Mouse (Mus musculus): ENCODE results near the gene Gm20517.

GRCm38 (mm10) chr17:47694503-47695336 lies 83.3 kb downstream of the Gm20517 start, which contains the start of gene Prickle4:
- TF ChIP-seq USF1 (IDR thresholded peaks at IDR 0.05; ENCODE audit: low read depth): no peak
- peak; percentile 91 for TF ChIP-seq CTCF (IDR thresholded peaks at IDR 0.05; ENCODE audit: control insufficient read depth, insufficient read depth, insufficient read length)
- TF ChIP-seq MAX (IDR thresholded peaks at IDR 0.05): no peak
- TF ChIP-seq MYOD1 (IDR thresholded peaks at IDR 0.05; ENCODE audit: control insufficient read depth, insufficient read length, low read depth): no peak
- TF ChIP-seq CEBPB (IDR thresholded peaks at IDR 0.05; ENCODE audit: low read depth): no peak
- no peak for TF ChIP-seq MYOG (IDR thresholded peaks at IDR 0.05; ENCODE audit: control insufficient read depth, extremely low read depth, insufficient read length)

Data from C2C12 (cell line).